Mouse (Mus musculus) heart, embryonic 12.5 days (tissue): Measurements from ENCODE around the gene Hint3. TPM values are rescaled to one million over a fixed set of nuclear protein-coding genes. Genes with fewer than 3 reads are reported as not detected.

Experiments
- ATAC-seq: fragments of 200-750 bp; cut with Nextera tagmentation; 2 replicates; pipeline ENCODE4 v1.8.0; 2017; ENCODE audit warnings: moderate TSS enrichment, moderate library complexity; ENCODE audit not compliant: insufficient number of reproducible peaks, low FRiP score
- H3K27ac ChIP-seq: fragments of 300-500 bp; sonication (generic); 2 replicates; pipeline ENCODE4 v1.5.1; 2016; ENCODE audit warnings: mild to moderate bottlenecking, moderate library complexity; ENCODE audit not compliant: poor library complexity, severe bottlenecking
- H3K27me3 ChIP-seq: fragments of 300-500 bp; sonication (generic); replicated peaks from 2 replicates; pipeline ENCODE4 v1.6.1; 2016; ENCODE audit warnings: mild to moderate bottlenecking, moderate library complexity
- H3K36me3 ChIP-seq: fragments of 300-500 bp; sonication (generic); 2 replicates; pipeline ENCODE4 v1.6.1; 2016; ENCODE audit warnings: mild to moderate bottlenecking, moderate library complexity
- H3K4me1 ChIP-seq: fragments of 300-500 bp; sonication (generic); replicated peaks from 2 replicates; pipeline ENCODE4 v1.6.1; 2016; ENCODE audit warnings: mild to moderate bottlenecking
- H3K4me2 ChIP-seq: fragments of 300-500 bp; sonication (generic); 2 replicates; pipeline ENCODE4 v1.6.1; 2016; ENCODE audit warnings: mild to moderate bottlenecking, moderate library complexity
- H3K4me3 ChIP-seq: fragments of 300-500 bp; sonication (generic); 2 replicates; pipeline ENCODE4 v1.5.1; 2016; ENCODE audit warnings: mild to moderate bottlenecking
- H3K9ac ChIP-seq: fragments of 300-500 bp; sonication (generic); 2 replicates; pipeline ENCODE4 v1.6.1; 2016; ENCODE audit warnings: mild to moderate bottlenecking, moderate library complexity
- H3K9me3 ChIP-seq: fragments of 300-500 bp; sonication (generic); replicated peaks from 2 replicates; pipeline ENCODE4 v1.6.1; 2016; ENCODE audit warnings: mild to moderate bottlenecking, moderate library complexity
- WGBS: fragments of 180-500 bp; shearing (Covaris S2); methylation state at CpG from one replicate; pipeline ENCODE4 v1.1.7; 2016; 5-methylcytosine and 5-hydroxymethylcytosine counted together
- polyA plus RNA-seq: library from polyadenylated mRNA; unstranded; fragments of >200 nt; fragmentation: Nextera tagmentation; extraction: Ambion mirVana; gene quantifications from 2 replicates; pipeline ENCODE4 v1.2.1, GENCODE M21; 2016

Hint3 gene
- polyA plus RNA-seq, 1 experiment from 2014 or later, result 32.8 TPM

GRCm38 (mm10) chr10:30587037-30587436, 42.4 kb downstream of the Hint3 start:
- Histone ChIP-seq H3K27ac (no peak overlapping the region), H3K9ac (no peak overlapping the region), H3K4me3 (no peak overlapping the region), H3K4me1 (no peaks in the 10 kb centered on the region), H3K9me3 (no peaks in the 10 kb centered on the region), H3K27me3 (no peaks in the 10 kb centered on the region), H3K36me3 (peaks cover 47% of the 10 kb centered on the region), H3K4me2 (no peak overlapping the region)
- WGBS, result 68% methylated on average over 5 of the region's 5 CpGs
- ATAC-seq, result no peak

GRCm38 (mm10) chr10:30585691-30586090, 43.7 kb downstream of the Hint3 start:
- Histone ChIP-seq H3K4me3 (no peak overlapping the region), H3K4me2 (no peak overlapping the region), H3K27ac (no peak overlapping the region), H3K36me3 (peaks cover 44% of the 10 kb centered on the region), H3K9ac (no peak overlapping the region), H3K27me3 (no peaks in the 10 kb centered on the region), H3K9me3 (no peaks in the 10 kb centered on the region), H3K4me1 (no peaks in the 10 kb centered on the region)
- ATAC-seq, result no peak
- 83% methylated on average over 1 of the region's 1 CpGs for WGBS

GRCm38 (mm10) chr10:30577670-30578280, 51.7 kb downstream of the Hint3 start:
- H3K36me3 ChIP-seq, result peaks cover 16% of the 10 kb centered on the region
- ATAC-seq, result no peak
- no peaks in the 10 kb centered on the region for H3K4me1 ChIP-seq
- no peak overlapping the region for H3K4me2 ChIP-seq
- WGBS, result 84% methylated on average over 5 of the region's 5 CpGs
- H3K4me3 ChIP-seq, result no peak overlapping the region
- H3K9ac ChIP-seq, result no peak overlapping the region
- no peaks in the 10 kb centered on the region for H3K9me3 ChIP-seq
- no peaks in the 10 kb centered on the region for H3K27me3 ChIP-seq
- H3K27ac ChIP-seq, result no peak overlapping the region

GRCm38 (mm10) chr10:30566364-30566763, 63.1 kb downstream of the Hint3 start:
- ATAC-seq, result no peak
- Histone ChIP-seq H3K27ac (no peak overlapping the region), H3K9me3 (no peaks in the 10 kb centered on the region), H3K4me1 (no peaks in the 10 kb centered on the region), H3K4me3 (no peak overlapping the region), H3K9ac (no peak overlapping the region), H3K27me3 (no peaks in the 10 kb centered on the region), H3K4me2 (no peak overlapping the region), H3K36me3 (peaks cover 38% of the 10 kb centered on the region)

GRCm38 (mm10) chr10:30564651-30565050, 64.8 kb downstream of the Hint3 start:
- Histone ChIP-seq H3K4me1 (no peaks in the 10 kb centered on the region), H3K4me3 (no peak overlapping the region), H3K4me2 (no peak overlapping the region), H3K9me3 (no peaks in the 10 kb centered on the region), H3K36me3 (peaks cover 47% of the 10 kb centered on the region), H3K27ac (no peak overlapping the region), H3K27me3 (no peaks in the 10 kb centered on the region), H3K9ac (no peak overlapping the region)
- WGBS, result 79% methylated on average over 3 of the region's 3 CpGs
- no peak for ATAC-seq

Other genes with a start within 250 kb of the Hint3 start
- gene Trmt11, start 28.9 kb downstream of the Hint3 start, polyA plus RNA-seq, result 18.6 and 20.3 TPM in 2 replicates
- gene Ncoa7, start 173.7 kb upstream of the Hint3 start, polyA plus RNA-seq, result 8.7 and 9.1 TPM in 2 replicates
- gene Hey2, start 213.2 kb upstream of the Hint3 start, polyA plus RNA-seq, result 47.6 and 53.3 TPM in 2 replicates